In the genomic region with DNA sequence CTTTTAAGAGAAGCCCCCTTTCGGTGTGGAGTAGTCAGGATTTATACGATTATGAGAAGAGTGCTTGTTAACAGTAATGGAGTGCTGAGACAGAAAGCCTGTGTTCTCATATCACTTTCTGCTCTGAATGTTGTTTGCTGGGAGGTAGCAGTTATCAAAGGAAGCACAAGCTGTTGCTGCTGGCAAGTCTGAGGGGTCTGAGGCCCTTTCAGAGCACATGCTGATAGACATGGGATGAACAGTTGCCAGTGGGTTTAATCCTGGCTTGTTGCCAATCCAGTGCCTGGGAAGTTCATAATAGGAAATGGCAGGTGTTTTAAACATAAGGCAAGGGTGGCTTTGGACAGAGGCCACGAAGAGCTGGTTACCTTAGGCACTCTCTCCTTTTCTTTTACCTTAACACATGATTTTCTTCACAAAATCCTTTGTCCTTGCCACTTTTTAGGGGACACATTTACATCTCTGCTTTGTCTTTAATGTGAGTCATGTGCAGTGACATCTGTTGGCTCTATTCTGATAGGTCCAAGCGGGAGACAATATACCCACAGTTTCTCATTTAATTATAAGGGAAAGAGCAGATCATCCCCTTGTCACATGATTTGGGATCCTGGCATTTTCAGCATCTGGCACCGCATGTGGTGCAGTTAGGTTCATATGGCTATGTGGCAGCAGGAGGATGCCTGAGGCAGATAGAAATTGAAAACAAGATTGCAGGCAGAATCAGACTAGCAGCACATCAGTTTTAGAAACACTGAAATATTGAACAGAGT, we compare ENCODE assay signal across 12 mouse cellular contexts.
DNase-seq lines count a peak whose midpoint lies in the region; ATAC-seq lines count a peak whose summit lies in the region.
"Had no signal": no experiment of that assay in that cellular context is flagged by ENCODE, and none has a peak within 500 bp of the region (broad histone marks: within the 10 kb centered on the region; RNA-seq: fewer than 3 reads in every experiment).

No protein-coding gene starts in this region.

- 81% methylated on average over 5 of the region's 5 CpGs for WGBS in neural tube, embryonic 11.5 days
- 65% methylated on average over 5 of the region's 5 CpGs for WGBS in hindbrain, embryonic 12.5 days
- WGBS in intestine, embryonic 15.5 days, result 76% methylated on average over 5 of the region's 5 CpGs

- H3K4me2 ChIP-seq in neural tube, embryonic 11.5 days (ENCODE audit: low read depth), result no peak overlapping the region
- H3K4me2 ChIP-seq in hindbrain, embryonic 12.5 days (replicated peaks), result no peak overlapping the region
- no peak overlapping the region for H3K4me2 ChIP-seq in intestine, embryonic 15.5 days (replicated peaks)
- H3K4me2 ChIP-seq: limb, embryonic 12.5 days had no signal

- peak; percentile 61 for ATAC-seq in neural tube, embryonic 11.5 days (ENCODE audit: insufficient read depth, low FRiP score, low TSS enrichment)
- ATAC-seq in hindbrain, embryonic 12.5 days (ENCODE audit: low FRiP score), result peak; percentile 90
- ATAC-seq in intestine, embryonic 15.5 days, result no peak
- ATAC-seq: activated CD4-positive, CD25-positive, alpha-beta regulatory T cell, adult 4 months had no signal

- H3K9me3 ChIP-seq in neural tube, embryonic 11.5 days (ENCODE audit: control insufficient read depth, low read length), result no peaks in the 10 kb centered on the region
- no peaks in the 10 kb centered on the region for H3K9me3 ChIP-seq in hindbrain, embryonic 12.5 days (replicated peaks)
- no peaks in the 10 kb centered on the region for H3K9me3 ChIP-seq in intestine, embryonic 15.5 days
- H3K9me3 ChIP-seq: limb, embryonic 12.5 days had no signal

- H3K27ac ChIP-seq in neural tube, embryonic 11.5 days (ENCODE audit: low read depth, low read length), result no peak overlapping the region
- H3K27ac ChIP-seq in hindbrain, embryonic 12.5 days, result no peak overlapping the region
- no peak overlapping the region for H3K27ac ChIP-seq in intestine, embryonic 15.5 days
- H3K27ac ChIP-seq: limb, embryonic 12.5 days; macrophage had no signal

- H3K4me3 ChIP-seq in neural tube, embryonic 11.5 days (ENCODE audit: low read depth, low read length), result no peak overlapping the region
- no peak overlapping the region for H3K4me3 ChIP-seq in hindbrain, embryonic 12.5 days
- H3K4me3 ChIP-seq in intestine, embryonic 15.5 days (replicated peaks), result no peak overlapping the region
- H3K4me3 ChIP-seq: limb, embryonic 12.5 days had no signal

- H3K36me3 ChIP-seq in neural tube, embryonic 11.5 days (ENCODE audit: control insufficient read depth, insufficient read depth, low read length), result no peaks in the 10 kb centered on the region
- no peaks in the 10 kb centered on the region for H3K36me3 ChIP-seq in hindbrain, embryonic 12.5 days
- no peaks in the 10 kb centered on the region for H3K36me3 ChIP-seq in intestine, embryonic 15.5 days
- H3K36me3 ChIP-seq: limb, embryonic 12.5 days had no signal

- no peak for DNase-seq in neural tube, embryonic 11.5 days (ENCODE audit: low spot score)
- no peak for DNase-seq in neural tube, embryonic 10.5 days (ENCODE audit: extremely low spot score, low spot score)
- peak; percentile 84 for DNase-seq in left cerebral cortex, postnatal 4 days
- DNase-seq in adrenal gland, postnatal 4 days (ENCODE audit: low spot score in 2 of 2), result no peak
- DNase-seq in gastrocnemius, postnatal 25 days, result no peak
- DNase-seq in urinary bladder, postnatal 25 days (ENCODE audit: low spot score), result no peak

- H3K27me3 ChIP-seq in neural tube, embryonic 11.5 days (ENCODE audit: control insufficient read depth, insufficient read depth, low read length), result no peaks in the 10 kb centered on the region
- no peaks in the 10 kb centered on the region for H3K27me3 ChIP-seq in hindbrain, embryonic 12.5 days
- no peaks in the 10 kb centered on the region for H3K27me3 ChIP-seq in intestine, embryonic 15.5 days (replicated peaks)
- H3K27me3 ChIP-seq: CH12.LX; limb, embryonic 12.5 days had no signal

- intact Hi-C loops in left cerebral cortex, postnatal 4 days (cut with DNase I), result no loop called here

- no peak overlapping the region for H3K9ac ChIP-seq in neural tube, embryonic 11.5 days (ENCODE audit: low read length)
- H3K9ac ChIP-seq in hindbrain, embryonic 12.5 days, result no peak overlapping the region
- H3K9ac ChIP-seq in intestine, embryonic 15.5 days, result no peak overlapping the region
- H3K9ac ChIP-seq: limb, embryonic 12.5 days had no signal

- H3K4me1 ChIP-seq in neural tube, embryonic 11.5 days (ENCODE audit: control insufficient read depth, insufficient read depth, low read length), result no peaks in the 10 kb centered on the region
- H3K4me1 ChIP-seq in hindbrain, embryonic 12.5 days, result no peaks in the 10 kb centered on the region
- H3K4me1 ChIP-seq in intestine, embryonic 15.5 days (replicated peaks), result no peaks in the 10 kb centered on the region
- H3K4me1 ChIP-seq: limb, embryonic 12.5 days had no signal
